Mouse (Mus musculus) hematopoietic stem cell, adult 5-6 weeks (primary cell): ENCODE measurements at regions not wholly inside any gene's neighbourhood (a gene's known extent, or its start where the extent isn't known, plus 50 kb on each side); places are given as distances from the start of the nearest gene placed in this dataset.

Source experiments
- ATAC-seq, 2 experiments: fragments of 125-278 bp in 1 of 2; replicated peaks in 1 of 2; 2 replicates each; pipeline ENCODE4 v1.8.0; 2016 to 2017; ENCODE audit warnings: inconsistent platforms in 2 of 2, mild to moderate bottlenecking in 2 of 2, moderate number of reproducible peaks in 2 of 2, low read depth in 1 of 2, moderate TSS enrichment in 1 of 2; ENCODE audit not compliant: low FRiP score in 2 of 2, poor library complexity in 2 of 2, severe bottlenecking in 2 of 2, insufficient read depth in 1 of 2, low TSS enrichment in 1 of 2

GRCm38 (mm10) chr10:126531950-126532349, 369.2 kb downstream of the Atp23 start:
- no peak for ATAC-seq

- no peak; a peak in 1 of 4 replicates for ATAC-seq
These were observed 369.8 kb downstream of the Atp23 start for GRCm38 (mm10) chr10:126531368-126531767.

- ATAC-seq = no peak
These were observed 372.4 kb downstream of the Atp23 start for GRCm38 (mm10) chr10:126528801-126529200.

GRCm38 (mm10) chr10:126526186-126526585, 375.0 kb downstream of the Atp23 start:
- no peak for ATAC-seq

GRCm38 (mm10) chr10:126521836-126522815, 379.0 kb downstream of the Atp23 start:
- ATAC-seq = no peak

GRCm38 (mm10) chr10:126520973-126521372, 380.2 kb downstream of the Atp23 start:
- no peak for ATAC-seq

GRCm38 (mm10) chr10:126513185-126513584, 388.0 kb downstream of the Atp23 start:
- peak; percentile 53 to 87; a peak in 3 of 4 replicates for ATAC-seq

GRCm38 (mm10) chr10:126511511-126511910, 389.6 kb downstream of the Atp23 start:
- ATAC-seq = no peak

- peak; percentile 76 to 80 for ATAC-seq
These were observed 395.2 kb downstream of the Atp23 start for GRCm38 (mm10) chr10:126505988-126506387.

- ATAC-seq = peak; percentile 66 to 78
These were observed 399.0 kb downstream of the Atp23 start for GRCm38 (mm10) chr10:126502013-126502688.

- no peak for ATAC-seq
These were observed 402.4 kb downstream of the Atp23 start for GRCm38 (mm10) chr10:126498726-126499125.

GRCm38 (mm10) chr10:126493734-126494133, 407.4 kb downstream of the Atp23 start:
- ATAC-seq = peak in 1 of 2 experiments; percentile 71; a peak in 2 of 4 replicates

- peak; percentile 27 to 57; a peak in 1 of 4 replicates for ATAC-seq
These were observed 408.9 kb downstream of the Atp23 start for GRCm38 (mm10) chr10:126492211-126492610.

GRCm38 (mm10) chr10:126485129-126485528, 416.0 kb downstream of the Atp23 start:
- no peak for ATAC-seq

- no peak for ATAC-seq
These were observed 417.7 kb downstream of the Atp23 start for GRCm38 (mm10) chr10:126483479-126483878.

- ATAC-seq = no peak
These were observed 420.8 kb downstream of the Atp23 start for GRCm38 (mm10) chr10:126480382-126480781.

- no peak for ATAC-seq
These were observed 421.4 kb downstream of the Atp23 start for GRCm38 (mm10) chr10:126479743-126480142.

- no peak for ATAC-seq
These were observed 428.0 kb downstream of the Atp23 start for GRCm38 (mm10) chr10:126473050-126473719.
